Mouse (Mus musculus) megakaryocyte progenitor cell, adult 5-6 weeks (primary cell): ENCODE measurements at regions not wholly inside any gene's neighbourhood (a gene's known extent, or its start where the extent isn't known, plus 50 kb on each side); places are given as distances from the start of the nearest gene placed in this dataset.

ENCODE experiments used
- ATAC-seq: replicated peaks from 2 replicates; pipeline ENCODE4 v1.8.0; 2016; ENCODE audit warnings: mild to moderate bottlenecking, moderate TSS enrichment, inconsistent platforms; ENCODE audit not compliant: poor library complexity

GRCm38 (mm10) chr4:142671872-142672458 lies 432.8 kb upstream of the Kazn start:
- ATAC-seq, result no peak

- ATAC-seq, result no peak
Measured at GRCm38 (mm10) chr4:142664781-142665180, 425.6 kb upstream of the Kazn start.

GRCm38 (mm10) chr4:142658156-142658555 lies 419.0 kb upstream of the Kazn start:
- ATAC-seq, result no peak

GRCm38 (mm10) chr4:142641069-142641468 lies 401.9 kb upstream of the Kazn start:
- ATAC-seq, result no peak

- ATAC-seq, result no peak
Measured at GRCm38 (mm10) chr4:142639340-142639733, 400.1 kb upstream of the Kazn start.

- no peak for ATAC-seq
Measured at GRCm38 (mm10) chr4:142638733-142639339, 399.6 kb upstream of the Kazn start.

- ATAC-seq, result no peak
Measured at GRCm38 (mm10) chr4:142638057-142638456, 398.9 kb upstream of the Kazn start.

GRCm38 (mm10) chr4:142634398-142634797 lies 395.2 kb upstream of the Kazn start:
- ATAC-seq, result no peak

- ATAC-seq, result no peak
Measured at GRCm38 (mm10) chr4:142633667-142634350, 394.6 kb upstream of the Kazn start.

- no peak for ATAC-seq
Measured at GRCm38 (mm10) chr4:142626503-142627194, 387.4 kb upstream of the Kazn start.

- no peak for ATAC-seq
Measured at GRCm38 (mm10) chr4:142625456-142625855, 386.3 kb upstream of the Kazn start.

- ATAC-seq, result no peak
Measured at GRCm38 (mm10) chr4:142622151-142622861, 383.1 kb upstream of the Kazn start.

GRCm38 (mm10) chr4:142619396-142619795 lies 380.2 kb upstream of the Kazn start:
- no peak for ATAC-seq

- ATAC-seq, result no peak
Measured at GRCm38 (mm10) chr4:142618770-142619169, 379.6 kb upstream of the Kazn start.

GRCm38 (mm10) chr4:142617676-142618075 lies 378.5 kb upstream of the Kazn start:
- no peak for ATAC-seq

- ATAC-seq, result no peak
Measured at GRCm38 (mm10) chr4:142616901-142617300, 377.7 kb upstream of the Kazn start.

GRCm38 (mm10) chr4:142605098-142605497 lies 365.9 kb upstream of the Kazn start:
- no peak for ATAC-seq

- ATAC-seq, result no peak
Measured at GRCm38 (mm10) chr4:142597214-142597613, 358.0 kb upstream of the Kazn start.

- ATAC-seq, result no peak
Measured at GRCm38 (mm10) chr4:142589084-142589741, 350.0 kb upstream of the Kazn start.

- ATAC-seq, result no peak
Measured at GRCm38 (mm10) chr4:142588418-142589083, 349.4 kb upstream of the Kazn start.
